Mouse (Mus musculus) layer of hippocampus, postnatal 14 days (tissue): ENCODE measurements around the gene Zfp472. TPM values are rescaled to one million over a fixed set of nuclear protein-coding genes. Genes with fewer than 3 reads are reported as not detected.

Source experiments
- DNase-seq, 2 experiments: peaks; one replicate each; pipeline ENCODE4 v3.0.0; 2021 to 2022; ENCODE audit warnings: low spot score in 2 of 2, mixed read lengths in 1 of 2
- long read RNA-seq, 2 experiments: library from polyadenylated mRNA; stranded (forward); transcript quantifications; one replicate each; pipeline ENCODE4 v2.0.0; 2021
- total RNA-seq, 2 experiments: library from RNA; stranded (reverse); gene quantifications; 2 replicates each; pipeline ENCODE4 v1.2.3; 2021

Gene Zfp472
- 1 to 10 TPM; 4.0 to 4.8 TPM for total RNA-seq
- long read RNA-seq, experiment 1, partial matches to known transcripts = 0 of 2 reads
- long read RNA-seq, experiment 1, other reads (novel, unspliced or antisense) = 0 of 2 reads
- long read RNA-seq, experiment 2, partial matches to known transcripts = 0 of 5 reads
- long read RNA-seq, experiment 2, other reads (novel, unspliced or antisense) = 1 of 5 reads

GRCm38 (mm10) chr17:32965623-32966290, at the start of gene Zfp472:
Gene Zfp472 (plus strand): TSS chr17:32965814.
- peak; percentile 91 to 95 for DNase-seq

DNA sequence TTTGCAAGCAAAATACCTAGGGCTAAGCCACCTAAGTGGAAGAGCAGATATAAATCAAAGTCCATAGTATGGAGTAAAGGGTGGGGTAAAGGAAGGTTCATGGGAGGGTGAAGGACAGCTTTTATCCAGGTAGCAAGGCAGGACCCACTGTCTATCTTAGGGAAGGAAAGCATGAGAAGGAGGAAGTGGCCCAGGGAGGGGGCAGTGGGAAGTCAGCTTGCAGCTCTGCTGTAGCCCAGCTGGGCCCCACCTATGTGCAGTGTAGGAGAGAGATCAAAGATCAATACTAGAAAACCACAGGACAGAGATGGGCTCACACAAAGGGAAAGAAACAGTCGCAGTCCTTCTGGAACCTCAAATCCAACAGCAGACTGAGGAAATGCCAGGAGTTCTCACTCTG, 49.5 kb upstream of the Zfp472 start:
- no peak for DNase-seq

GRCm38 (mm10) chr17:32917131-32917530, 48.5 kb upstream of the Zfp472 start, which contains the start of gene Cyp4f14:
Gene Cyp4f14 (minus strand): TSS chr17:32917342.
- peak; percentile 22 to 29 for DNase-seq

DNA sequence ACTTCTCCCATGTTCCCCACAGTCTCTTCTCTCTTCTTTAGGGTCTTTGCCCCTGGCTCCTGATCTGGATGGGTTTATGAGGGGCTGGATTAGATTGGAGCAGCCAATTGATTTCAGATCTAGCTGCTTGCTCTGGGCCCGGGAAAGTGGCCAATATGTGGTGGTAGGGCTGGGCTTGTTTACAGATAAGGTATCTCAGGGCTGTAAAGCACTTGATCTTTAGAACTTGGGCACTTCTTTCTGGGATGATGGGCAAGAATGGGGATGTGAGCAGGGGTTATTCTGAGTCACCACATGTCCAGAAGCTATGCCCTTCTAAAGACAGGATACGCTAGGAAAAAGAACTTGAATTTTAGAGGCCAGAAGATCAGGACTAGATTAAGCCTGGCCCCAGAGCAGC, 46.5 kb upstream of the Zfp472 start:
- no peak for DNase-seq

DNA sequence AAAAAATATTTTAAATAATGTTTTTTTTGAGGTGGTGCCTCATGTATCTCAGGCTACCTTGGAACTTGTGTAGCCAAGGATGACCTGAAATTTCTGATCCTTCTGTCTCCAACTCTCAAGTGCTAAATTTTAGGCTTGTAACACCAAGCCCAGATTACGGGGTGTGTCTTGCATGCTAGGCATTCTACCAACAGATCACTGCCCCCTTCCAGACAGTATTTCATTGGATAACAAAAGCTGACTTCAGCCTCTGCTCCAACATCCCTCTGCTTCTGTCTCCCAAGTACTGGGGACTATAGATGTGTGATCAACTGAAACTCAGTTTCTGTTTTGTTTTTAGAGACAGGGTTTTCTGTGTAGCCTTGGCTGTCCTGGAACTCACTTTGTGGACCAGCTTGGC, 41.9 kb upstream of the Zfp472 start:
- DNase-seq = no peak

DNA sequence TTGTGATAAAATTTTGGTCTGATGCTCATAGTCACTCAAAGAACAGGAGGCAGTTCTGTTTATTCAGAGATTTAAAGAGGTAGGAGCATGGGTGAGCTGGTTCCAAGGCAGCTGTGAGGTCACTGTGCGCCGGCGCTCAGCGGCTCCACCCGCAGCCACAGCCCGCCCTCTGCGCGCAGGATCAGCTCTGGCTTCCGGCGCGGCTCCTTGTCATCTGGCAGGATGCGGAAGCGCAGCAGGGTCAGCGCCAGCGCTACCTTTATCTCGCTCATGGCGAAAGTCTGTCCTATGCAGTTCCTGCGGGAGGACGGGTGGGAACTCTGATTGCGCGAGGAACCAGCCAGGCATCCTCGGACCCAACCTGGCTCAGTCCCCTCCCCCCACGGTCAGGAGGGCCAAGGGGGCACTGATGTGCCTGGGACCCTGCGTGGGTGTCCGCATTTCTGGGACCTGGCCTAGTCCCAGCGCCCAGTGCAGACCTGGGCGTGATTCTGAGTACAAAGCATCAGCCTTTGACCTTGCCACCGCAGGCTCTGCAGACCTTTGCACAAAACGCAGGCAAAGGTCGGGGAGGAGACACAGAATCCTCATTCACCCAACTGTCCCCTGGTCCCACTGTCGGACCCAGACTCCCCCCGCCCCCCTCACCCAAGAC, 40.8 kb upstream of the Zfp472 start:
- peak; percentile 51 to 62 for DNase-seq

DNA sequence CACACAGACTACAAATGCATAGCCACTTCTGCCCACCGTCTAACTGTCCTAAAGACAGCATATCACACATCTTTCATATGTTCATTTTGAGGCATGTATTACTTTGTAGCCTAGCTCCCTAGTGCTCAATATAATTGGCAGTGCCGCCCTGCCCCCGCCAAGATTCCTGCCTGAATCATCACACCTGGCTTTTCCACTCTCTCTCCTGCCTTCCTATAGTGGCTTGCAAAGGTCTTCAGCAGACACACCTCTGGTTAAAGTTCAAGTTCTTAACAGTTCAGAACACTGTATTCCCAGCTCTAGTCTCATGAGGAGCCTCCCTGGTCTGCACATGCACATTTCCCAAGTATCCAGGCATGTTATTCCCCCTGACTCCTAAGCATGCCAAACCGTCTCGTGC, 37.8 kb upstream of the Zfp472 start:
- no peak for DNase-seq

- no peak for DNase-seq
Measured at GRCm38 (mm10) chr17:32939831-32940230, 25.8 kb upstream of the Zfp472 start.

DNA sequence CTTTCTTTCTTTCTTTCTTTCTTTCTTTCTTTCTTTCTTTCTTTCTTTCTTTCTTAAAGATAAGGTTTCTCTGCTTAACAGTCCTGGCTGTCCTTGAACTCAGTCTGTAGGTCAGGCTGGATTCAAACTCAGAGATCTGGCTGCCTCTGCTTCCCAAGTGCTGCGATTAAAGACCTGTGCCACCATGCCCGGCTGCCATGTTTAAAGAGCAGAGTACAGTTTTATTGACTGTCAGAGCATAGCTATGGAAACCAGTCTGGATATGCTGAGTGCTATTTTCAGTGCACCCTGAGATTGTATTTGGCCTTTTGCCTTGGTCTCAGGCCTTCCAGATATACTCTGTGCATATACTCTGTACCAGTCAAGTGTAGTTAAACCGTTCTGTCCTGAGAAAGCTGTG, 22.0 kb upstream of the Zfp472 start:
- DNase-seq = no peak

- DNase-seq = no peak
Measured at GRCm38 (mm10) chr17:32944402-32945035, 21.1 kb upstream of the Zfp472 start.

GRCm38 (mm10) chr17:32946716-32947115, 18.9 kb upstream of the Zfp472 start:
- no peak for DNase-seq

DNA sequence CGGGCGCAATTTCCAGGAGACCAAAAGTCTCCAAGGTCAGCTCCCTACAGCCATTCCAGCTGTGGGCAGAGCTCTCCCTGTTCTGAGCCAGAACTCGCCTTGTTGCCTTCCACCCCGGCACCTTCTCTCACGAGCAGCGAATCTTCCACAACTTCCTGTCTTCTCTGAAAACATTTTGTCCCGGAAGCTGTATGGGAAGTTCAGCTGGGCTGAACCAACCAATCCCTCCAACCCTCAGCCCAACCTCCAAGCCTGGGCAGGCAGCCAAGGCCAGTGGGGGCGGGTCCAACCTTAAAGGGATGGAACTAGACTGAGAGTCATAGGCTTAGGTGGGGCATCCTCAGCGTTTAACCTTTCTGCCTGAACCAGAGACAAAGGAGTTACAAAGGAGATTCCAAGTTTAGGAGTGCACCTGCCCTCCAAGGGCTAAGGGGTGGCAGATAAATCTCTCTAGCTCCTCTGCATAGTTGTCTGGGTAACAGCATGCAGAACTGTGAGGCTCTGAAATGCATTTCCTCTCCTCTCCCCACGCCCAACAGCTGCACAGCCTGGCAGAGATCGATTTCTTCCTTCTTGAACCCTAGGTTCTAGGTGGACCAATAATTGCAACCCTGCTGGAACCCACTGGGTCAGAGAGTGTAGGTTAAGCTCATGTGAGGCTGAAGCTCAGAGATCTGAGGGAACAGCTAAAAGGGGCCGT, 18.2 kb upstream of the Zfp472 start, which contains the start of gene Cyp4f13:
Cyp4f13 (minus strand) TSS at position 188 of the 700 bp plus-strand sequence.
- DNase-seq = peak; percentile 94 to 97

DNA sequence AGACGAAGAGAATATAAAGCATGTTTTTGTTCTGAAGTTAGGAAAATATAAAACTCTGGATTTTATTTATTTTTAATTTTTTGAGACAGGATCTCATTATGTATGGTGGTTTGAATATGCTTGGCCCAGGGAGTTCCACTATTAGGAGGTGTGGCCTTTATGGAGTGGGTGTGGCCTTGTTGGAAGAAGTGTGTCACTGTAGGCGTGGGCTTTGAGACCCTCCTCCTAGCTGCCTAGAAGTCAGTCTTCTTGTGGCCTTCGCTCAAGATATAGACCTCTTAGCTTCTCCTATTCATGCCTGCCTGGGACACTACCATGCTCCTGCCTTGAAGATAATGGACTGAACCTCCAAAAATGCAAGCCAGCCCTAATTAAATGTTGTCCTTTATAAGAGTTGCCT, 15.5 kb upstream of the Zfp472 start:
- DNase-seq = no peak

GRCm38 (mm10) chr17:32951006-32951405, 14.6 kb upstream of the Zfp472 start:
- DNase-seq = no peak

GRCm38 (mm10) chr17:32951441-32951840, 14.2 kb upstream of the Zfp472 start:
- DNase-seq = peak; percentile 76 to 87

GRCm38 (mm10) chr17:32965253-32965622, 376 bp upstream of the Zfp472 start:
- DNase-seq = no peak

DNA sequence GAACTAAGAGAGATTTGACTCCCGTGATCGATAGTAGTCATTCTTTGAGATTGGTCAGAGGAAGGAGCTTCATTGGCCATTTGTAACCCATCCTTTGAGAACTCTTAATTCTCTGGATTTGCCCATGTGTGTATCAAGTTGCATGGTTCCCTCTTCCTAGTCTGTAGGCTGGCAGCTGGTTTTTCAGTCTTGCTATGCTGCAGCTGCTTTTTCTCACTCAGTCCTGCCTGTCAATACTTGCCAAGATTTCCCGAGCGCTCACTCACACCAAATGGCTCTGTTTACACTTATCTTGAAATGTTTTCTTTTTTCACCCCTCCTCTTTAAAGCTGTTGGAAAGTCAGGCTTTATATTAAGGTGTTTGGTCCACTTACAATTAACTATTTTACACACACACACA, 15.7 kb downstream of the Zfp472 start:
- DNase-seq = no peak

DNA sequence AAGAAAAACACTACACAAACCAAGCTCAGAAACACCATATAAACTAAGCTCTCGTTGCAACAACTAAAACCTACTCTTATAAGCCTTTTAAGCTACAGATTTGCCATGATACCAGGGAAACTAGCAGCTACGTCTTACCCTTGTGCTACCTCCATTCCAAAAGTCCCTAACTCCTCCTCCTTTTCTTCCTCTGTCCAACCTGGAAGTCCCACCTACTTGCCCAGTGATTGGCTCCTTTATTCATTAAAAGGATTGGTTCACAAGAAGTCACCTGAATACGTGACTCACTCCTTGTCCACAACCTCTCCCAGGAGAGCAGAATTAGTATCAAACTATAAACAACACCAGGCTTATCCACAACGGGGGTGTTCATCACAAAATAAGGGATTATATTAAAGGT, 20.7 kb downstream of the Zfp472 start:
- no peak for DNase-seq

DNA sequence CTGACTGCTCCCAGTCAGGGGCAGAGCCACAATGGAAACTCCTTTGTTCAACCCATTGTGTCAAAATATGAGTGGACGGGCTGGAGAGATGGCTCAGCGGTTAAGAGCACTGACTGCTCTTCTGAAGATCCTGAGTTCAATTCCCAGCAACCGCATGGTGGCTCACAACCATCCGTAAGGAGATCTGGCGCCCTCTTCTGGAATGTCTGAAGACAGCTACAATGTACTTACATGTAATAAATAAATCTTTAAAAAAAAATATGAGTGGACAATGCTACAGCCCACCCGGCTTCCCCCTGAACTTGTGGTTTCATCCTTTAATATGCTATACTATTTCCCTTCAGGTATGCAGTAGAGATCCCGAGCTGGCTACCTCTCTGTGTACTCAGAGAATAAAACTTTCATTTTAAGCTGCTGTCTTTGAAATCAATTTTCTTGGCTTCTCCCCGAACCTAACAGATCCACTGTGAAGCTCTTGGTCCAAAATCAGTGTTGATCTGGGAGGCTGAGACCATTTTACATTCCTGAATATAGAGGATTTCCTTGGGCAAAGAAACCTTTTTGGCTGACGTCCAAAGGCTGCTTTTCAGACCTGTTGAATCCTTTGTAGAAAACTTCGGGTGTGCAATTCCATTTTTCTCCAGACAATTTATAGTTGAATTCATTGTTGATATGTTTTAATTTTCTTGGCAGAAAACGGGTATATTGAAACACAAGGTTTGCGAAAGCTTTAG, 26.5 kb downstream of the Zfp472 start:
- no peak for DNase-seq

- peak; percentile 92 to 94 for DNase-seq
Measured at GRCm38 (mm10) chr17:32992699-32993474, 27.3 kb downstream of the Zfp472 start, which contains the start of gene Zfp952. Gene Zfp952 (plus strand): TSS chr17:32993129.
